Mouse (Mus musculus): Measurements from ENCODE around the gene Zbtb16.

The Zbtb16 gene

DNA sequence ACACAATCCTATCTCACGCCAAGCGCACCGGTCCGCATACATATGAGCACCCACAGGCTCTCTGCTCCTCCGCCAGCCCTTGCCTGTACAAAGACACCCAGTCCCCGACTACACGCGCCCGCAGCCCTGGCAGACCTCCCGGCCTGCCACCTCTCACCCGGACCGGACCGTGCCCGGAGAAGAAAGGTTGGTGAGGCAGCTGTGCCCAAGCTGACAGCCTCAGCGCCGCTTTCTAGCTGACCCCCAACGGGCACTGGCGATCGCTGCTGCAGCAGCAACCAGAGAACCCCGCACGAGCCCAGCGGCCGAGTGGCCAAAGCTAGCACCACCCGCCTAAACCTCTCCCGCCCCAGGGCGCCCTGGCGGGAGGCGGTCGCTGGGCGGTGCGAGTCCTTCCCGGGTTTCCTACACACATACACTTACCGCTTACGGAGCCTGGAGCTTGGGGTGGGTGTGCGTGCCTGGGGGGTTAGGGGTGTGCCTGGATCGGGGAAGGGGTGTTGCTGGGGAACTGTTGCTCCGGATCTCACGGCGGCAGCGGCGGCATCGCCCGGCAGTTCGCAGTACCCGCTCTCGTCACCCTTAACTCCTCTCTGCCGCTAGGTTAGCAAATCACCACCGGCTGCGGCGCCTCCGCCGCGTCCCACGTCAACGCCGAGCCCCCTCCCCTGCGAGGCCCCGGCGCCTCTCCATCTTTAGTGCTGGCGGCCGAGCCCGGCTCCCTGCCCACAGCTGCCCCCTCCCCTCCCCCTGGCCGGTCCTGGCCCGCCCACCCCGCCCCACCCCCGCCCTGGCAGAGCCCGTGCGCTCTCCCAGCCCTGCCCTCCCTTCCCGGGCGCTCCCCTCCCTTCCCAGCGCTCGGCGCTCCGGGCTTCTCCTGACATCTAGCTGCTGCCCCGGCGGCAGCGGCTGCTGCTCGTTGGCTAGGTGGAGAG, at the start of gene Zbtb16:
Gene Zbtb16 (minus strand): TSS at position 592 of the 935 bp plus-strand sequence.
- DNase-seq: peak; percentile 88 to 93

DNA sequence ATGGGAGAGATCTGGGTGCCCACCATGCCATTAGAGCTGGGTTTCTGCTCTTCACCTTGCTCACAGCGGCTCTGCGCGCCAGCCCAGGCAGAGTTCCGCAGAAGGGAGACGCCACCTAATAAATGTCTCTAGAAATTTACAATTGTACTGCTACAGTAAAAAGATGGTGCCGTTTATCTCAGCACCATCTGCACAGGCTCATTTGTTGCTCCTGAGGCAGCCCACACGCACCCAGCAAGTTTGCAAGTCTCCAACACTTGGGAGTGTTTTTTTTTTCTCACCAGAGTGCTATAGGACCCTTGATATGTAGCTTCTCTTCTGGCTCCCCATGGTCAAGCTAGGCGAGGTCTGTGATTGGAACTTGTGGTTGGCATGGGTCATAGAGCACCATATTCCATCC, 36.9 kb upstream of the Zbtb16 start:
- no peak for DNase-seq

DNA sequence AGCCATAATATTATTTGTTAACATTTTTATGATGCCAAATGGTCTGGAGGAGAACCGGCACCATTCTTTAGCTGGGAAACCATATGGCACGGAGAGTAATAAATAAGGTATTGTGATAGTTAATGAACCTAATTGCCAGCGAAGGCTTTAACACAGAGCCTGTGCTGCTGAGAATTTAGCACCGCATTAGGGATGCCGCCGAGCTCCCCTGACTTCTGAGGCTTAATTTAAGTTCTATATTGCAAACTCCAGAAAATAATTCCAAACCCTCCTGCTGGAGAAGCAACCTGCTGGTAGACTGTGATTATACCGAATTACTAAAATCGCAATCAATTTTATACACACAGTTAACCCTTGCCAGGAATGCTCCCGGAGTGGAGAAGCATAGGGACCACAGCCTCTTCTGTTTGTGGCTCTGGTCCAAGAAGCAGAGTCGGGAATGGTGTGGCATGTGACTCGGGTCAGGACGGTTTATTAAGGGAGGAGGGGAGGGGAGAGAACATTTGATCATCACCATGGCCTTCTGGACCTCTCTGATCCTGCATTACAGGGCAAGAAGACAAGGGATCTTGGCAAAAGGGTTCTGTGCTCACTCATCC, 30.6 kb upstream of the Zbtb16 start:
- DNase-seq: peak; percentile 24 to 42

DNA sequence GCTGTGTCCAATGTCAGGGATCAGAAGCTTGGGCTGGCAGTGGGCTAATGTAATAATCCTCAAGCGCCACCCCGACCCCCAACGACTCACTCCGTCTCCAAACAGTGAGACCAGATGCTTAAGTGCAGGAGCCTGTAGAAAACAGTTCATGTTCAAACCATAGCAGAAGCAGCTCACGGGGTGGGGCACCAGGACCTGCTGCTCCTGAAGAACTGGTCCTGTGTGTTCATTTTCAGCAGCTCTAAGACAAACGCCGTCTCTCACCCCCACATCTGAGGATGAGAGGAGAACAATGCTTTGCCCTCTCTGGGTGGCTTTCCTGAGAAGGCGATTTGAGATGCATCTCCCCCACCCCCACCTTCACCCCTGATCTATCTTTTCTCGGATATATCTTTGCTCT, 29.2 kb upstream of the Zbtb16 start:
- no peak for DNase-seq

DNA sequence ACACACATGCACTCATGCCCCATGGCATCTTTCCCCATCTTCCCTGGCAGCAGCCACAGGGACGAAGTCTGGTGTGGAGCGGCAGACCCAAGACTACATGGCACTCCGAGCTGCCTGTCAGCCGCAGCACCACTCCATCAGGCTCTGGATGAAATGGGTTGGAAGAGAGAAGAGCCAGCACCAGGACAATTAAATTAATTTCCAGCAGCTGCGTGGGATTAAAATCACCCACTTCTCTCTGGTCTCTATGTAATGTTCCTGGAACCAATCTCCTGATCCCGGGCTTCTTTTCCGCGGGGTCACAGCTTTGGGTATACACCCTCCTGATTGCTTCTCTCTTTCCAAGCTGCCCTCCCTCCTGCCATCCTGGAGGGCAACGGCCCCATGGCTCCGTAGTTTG, 25.5 kb upstream of the Zbtb16 start:
- peak in 1 of 2 experiments; percentile 14 for DNase-seq

DNA sequence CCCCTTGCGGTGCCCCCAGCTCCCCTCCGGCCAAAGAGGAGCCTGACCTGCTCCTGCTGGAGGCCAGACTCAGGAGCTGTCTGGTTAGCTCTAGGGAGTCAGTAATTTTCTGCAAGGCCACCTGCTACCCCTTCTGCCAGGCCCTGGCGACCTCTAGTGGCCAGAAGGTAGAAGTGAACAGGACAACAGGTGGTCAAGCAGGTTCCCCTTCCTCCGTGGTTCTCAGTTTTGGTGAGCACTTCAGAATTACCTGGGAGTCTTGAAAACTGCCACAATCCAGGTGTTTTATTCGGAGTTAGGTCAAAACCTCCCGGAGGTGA, 24.5 kb upstream of the Zbtb16 start:
- peak; percentile 84 to 90 for DNase-seq

DNA sequence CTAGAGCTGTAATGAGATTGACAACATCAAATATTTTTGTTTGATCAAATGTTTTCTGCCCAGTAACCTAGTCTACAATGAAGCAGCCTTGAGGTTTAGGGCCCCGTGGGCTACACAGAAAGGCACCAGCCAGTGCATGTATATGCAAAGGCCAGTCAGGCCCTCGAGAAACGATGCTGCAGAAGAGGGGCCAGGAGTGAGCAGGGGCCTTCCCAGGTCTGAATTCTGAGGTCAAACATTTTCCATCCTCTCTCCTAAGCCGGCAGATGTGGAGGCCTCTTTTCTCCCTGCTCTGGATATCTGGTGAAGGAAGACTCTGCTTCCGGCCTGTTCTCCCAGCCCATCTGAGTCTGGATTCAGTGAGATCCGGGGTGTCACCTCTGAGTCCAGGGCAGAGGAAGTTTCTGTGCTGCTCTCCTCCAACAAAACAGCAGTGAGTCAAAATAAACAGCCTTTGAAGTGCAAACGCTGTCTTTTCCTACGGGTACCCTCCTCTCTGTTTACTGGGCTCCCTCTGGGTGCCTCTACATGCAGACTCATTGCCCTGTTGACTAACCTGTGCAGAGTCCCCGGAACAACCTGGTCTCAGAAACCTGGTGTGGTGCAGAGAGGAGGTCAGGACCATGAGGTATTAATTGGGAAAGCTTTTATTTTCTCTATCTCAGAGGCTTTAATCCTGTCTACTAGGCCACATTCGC, 24.0 kb upstream of the Zbtb16 start:
- DNase-seq: no peak

DNA sequence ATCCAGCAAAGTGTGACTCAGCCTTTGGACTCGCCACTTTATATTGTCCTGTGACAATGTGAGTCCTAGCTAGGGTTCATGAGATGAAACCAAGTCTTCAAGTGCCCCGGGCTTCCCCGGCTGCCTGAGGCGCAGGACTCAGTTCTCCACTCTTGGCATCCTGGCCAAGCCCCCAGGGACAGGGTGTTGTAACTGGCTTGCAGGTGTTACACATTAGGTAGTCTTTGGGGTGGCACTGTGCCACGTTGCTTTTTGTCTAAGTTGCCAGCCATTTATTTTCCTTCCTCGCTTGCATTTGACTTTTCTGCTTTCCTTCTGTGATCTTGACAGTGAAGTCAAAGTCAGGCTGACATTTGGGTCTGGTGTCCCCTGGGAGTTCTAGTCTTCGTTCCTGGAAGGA, 21.9 kb upstream of the Zbtb16 start:
- no peak for DNase-seq

DNA sequence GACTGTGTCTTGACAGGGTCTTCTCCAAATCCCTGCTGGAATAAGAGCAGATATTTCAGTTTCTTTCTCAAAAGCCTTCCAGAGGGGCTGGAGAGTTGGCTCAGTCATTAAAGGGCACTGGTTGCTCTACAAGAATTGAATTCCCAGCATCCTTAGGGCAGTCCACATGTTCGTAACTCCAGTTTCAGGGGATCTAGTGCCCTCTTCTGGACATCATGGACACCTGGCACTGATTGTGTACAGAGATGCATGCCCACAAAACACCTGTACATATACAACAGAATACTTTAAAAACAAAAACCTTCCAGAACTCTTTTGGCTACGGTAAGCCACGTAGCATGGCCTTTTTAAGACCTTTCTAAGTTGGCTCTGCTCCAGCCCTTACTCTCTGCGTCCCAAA, 20.2 kb upstream of the Zbtb16 start:
- DNase-seq: no peak

DNA sequence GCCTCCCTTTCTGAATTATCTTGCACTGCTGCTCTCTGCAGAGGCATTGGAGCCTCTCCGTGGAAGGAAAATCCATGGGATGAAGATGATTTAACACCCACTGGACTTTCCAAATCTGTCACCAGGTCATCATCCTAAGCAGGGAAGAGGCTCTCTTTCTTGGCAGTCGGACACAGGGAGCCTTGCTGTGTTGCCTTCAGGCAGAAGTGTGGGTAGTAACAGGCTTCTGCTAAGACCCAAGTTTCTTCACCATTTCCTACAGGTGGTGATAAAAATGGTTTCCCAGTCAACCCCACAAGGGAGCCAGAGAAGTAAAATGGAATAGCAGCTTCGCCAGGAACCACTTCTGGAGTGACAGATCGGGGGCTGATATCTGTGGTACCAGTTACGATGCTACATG, 13.5 kb upstream of the Zbtb16 start:
- no peak for DNase-seq

DNA sequence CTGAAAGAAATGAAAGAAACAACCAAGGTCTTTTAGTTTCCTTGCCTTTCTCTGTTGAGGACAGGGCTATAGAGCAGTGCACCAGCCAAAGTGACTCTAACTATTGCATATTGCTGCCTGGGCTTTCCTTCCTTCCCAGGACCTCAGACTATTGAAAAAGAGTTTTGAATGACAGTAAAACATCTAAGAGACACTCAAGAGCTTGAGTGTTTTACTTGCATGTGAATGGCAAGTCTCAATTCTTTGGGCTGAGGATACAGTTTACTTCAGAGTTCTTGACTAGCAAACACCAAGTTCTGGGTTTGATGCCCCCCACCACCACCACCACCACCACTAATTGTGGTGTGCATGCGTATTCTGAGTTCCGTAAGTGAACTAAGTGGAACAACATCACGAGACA, 3.5 kb upstream of the Zbtb16 start:
- DNase-seq: no peak

DNA sequence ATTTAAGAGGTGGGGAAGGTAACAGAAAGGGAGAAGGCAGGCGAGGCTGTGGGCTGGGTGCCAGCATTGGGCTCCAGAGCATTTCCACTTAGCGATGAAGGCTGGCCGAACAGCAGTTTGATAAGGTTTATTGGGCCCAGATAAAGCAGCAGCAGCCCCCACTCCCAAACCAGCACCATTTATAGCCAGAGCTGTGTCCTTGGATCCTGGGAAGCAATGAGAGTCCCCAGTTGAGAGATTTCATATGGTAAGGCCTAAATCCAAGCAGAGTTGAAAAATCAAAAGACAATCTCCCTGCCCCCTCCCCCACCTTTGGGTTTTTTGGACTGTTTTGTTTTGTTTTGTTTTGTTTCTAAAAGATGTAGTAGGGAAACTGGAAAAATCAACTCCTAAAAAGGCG, 2.3 kb upstream of the Zbtb16 start:
- peak in 1 of 2 experiments; percentile 24 for DNase-seq

DNA sequence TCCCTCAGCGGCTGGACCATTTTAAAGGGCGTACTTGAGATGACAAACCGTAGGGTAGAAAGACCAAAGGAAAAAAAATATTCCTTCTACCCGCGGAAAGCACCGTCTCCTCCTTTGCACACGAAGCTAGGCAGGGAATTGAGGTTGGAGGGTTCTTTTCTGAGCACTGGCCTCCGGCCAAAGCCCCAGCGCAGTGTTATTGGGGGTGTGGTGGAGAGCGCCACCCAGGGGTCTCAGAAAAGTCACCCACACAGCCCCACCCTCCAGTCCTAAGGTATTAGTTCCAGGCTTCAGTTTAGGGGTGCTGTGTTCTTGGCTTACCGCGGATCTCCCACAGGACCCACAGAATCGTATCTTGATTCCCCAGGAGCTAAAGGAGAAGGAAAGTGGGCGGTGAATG, 1.2 kb upstream of the Zbtb16 start:
- peak; percentile 72 to 76 for DNase-seq

DNA sequence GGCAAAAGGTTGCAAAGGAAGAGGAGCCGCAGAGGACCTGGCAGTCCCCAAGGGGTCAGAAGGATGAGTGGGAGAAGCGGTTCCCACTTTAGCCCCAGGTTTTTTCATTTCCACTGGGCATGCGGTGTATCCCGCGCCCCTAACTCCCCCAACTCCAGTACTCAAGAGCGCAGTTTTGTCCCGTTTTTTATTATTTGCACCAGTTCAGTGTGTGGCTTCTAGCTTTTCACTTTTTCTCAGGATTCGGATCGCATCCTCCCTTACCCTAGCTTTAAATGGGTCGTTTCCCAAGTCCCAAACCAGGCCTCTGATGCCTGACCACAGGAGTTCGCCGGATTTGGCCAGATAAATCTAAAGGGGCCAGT, 526 bp upstream of the Zbtb16 start:
- peak in 1 of 2 experiments; percentile 33 for DNase-seq

DNA sequence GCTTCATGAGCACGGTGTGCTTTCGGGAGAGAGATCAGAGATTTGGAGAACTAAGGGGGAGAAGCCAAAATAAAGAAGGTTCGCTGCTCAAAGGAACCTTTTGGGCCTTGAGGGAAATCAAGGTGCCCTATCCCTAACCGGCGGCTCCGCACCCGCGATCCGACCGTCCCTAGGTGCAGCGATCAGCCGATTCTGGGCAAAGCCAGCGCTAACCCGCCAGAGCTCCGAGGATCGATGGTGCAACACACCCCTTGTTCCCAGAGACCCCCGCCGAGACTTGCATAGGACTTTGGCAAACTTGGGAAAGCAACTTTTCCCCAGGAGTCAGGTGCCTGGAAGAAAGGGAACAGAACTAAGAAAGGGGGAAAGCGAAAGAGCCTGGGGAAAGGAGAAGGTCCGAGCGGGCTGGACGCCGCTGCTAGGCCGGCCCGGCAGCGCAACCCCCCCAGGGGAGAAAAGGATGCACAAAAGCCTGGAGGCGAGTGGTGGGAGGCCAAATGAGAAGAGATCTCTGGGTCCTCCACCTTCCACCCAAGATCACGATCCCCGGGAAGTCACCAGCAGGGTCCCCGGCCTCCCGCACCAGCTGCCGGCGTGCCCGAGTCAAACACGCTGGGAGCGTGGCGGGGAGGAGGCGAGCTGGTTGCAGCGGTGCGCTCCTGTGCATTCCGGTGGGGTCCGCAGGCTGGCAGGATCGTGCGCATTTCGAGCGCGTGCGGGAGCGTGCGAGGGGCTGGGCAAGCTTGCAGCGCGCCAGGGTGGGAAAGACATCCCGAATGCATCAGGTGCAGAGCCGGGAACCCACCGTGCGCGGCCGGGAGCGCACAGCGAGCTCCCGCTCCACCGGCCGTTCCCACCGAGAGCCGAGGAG, 1.2 kb downstream of the Zbtb16 start:
- peak; percentile 48 to 52 for DNase-seq

DNA sequence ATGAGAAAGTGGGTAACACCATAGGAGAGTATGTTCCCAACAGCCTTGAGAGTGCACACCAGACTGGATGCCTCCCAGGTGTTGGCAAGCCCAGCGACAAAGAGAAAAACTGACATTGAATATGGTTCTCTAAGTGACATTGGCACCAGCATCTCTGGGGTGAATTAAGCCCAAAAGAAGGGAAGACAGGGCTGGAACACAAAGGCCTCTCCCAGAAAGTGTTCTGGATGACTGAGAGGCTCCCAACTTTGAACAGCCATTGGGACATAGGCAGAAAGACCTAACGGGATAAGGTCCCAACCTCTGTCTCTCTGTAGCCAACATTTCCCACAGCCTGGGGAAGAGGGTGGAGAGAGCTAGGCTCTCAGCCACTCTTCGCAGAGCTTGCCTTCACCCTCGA, 2.0 kb downstream of the Zbtb16 start:
- DNase-seq: no peak

DNA sequence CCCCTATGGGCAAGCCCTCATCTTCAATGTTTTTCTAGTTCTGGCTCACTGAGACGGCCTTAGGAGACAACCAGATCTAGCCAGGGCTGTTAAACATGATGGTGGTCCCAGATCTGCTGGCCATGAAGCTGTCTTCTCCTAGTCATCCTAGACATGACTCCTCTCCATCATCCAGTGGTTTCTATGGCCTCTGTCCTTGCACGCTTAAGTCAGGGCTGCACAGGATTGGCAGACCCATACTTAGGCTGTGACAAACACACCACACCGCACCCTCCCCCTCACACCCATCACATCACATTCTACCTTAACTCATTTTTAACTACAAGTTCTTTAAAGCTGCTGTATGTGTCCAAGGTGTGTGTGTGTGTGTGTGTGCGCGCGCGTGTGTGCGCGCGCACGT, 2.5 kb downstream of the Zbtb16 start:
- no peak for DNase-seq

DNA sequence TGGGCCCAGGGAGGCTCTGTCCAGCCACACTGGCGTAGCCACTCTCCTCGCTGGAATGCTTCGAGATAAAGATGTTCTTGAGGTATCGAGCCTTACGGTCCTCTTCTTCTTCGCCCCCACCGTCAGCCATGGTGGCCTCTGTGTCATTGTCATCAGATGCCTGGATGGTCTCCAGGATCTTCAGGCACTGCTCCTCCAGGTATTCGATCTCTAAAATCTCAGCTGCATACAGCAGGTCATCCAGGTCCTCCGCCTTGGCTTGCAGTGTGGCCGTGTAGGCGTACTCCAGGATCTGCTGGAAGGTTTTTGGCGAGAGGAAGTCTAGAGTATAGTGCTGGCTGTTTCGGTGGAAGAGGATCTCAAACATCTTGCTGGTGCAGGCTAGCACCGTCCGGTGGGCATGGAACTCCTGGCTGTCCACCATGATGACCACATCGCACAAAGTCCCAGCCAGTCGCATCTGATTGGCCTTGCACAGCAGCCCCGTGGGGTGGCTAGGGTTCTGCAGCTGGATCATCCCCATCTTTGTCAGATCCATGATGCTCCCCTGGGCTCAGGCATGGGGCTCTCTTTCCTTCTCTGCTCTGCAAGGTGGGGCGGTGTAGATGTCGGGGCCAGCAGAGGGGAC, 3.4 kb downstream of the Zbtb16 start:
- DNase-seq: no peak

DNA sequence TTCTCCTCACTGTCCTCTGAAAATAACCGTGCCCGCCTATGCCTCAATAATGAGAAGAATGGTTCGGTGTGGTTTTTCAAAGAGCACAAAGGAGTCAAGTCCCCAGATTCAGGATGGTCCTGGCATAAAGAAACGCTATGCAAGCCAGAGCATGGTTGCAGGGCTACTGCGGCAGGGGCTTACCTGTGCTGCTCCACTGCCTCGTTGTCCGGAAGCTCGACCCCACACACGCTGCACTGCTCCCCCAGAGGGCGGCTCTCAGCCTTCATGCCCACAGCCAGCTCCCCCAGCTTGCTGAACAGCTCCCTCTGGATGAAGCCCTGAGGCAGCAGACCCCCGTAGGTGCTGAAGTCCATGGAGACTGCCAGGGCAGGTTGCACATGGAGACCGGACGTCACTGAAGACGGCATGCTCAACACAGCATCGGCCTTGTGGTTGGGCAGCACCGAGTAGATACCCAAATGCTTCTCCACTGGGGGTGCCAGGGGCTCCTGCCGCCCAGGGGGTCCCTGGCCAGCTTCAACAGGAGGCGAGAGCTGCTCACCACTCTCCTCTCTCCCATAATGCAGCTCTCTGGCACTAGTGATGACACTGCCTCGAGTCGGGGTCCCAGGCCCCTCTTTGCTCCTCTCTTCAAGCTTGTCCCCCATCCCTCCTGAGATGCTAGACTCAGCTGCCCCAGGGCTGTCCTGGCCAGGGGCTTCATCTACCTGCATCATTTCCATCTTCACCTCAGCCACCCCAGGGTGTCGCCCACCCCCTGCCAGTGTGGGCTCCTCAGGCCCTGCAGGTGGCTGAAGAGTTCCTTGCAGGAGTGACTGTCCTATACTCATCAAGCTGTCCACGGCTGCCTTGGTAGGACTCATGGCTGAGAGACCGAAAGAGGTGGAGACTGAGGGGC, 4.2 kb downstream of the Zbtb16 start:
- DNase-seq: no peak

DNA sequence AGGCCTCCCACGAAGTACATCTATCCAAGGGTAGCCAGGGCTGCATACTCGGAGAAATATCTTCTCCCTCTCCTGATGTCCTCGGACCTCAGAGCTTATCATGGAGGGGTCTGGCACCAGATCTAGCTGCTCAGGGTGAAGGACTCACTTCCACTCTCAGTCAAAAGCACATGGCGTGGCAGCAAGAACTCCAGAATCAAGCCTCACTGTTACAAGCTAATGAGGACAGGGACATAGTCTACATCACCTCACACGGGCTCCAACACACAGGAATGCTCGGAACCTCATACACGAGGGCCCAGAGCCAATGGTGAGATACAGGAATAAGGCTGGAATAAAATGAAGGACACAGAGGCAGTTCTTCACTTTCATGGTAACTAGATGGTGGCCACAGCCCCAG, 7.2 kb downstream of the Zbtb16 start:
- no peak for DNase-seq

DNA sequence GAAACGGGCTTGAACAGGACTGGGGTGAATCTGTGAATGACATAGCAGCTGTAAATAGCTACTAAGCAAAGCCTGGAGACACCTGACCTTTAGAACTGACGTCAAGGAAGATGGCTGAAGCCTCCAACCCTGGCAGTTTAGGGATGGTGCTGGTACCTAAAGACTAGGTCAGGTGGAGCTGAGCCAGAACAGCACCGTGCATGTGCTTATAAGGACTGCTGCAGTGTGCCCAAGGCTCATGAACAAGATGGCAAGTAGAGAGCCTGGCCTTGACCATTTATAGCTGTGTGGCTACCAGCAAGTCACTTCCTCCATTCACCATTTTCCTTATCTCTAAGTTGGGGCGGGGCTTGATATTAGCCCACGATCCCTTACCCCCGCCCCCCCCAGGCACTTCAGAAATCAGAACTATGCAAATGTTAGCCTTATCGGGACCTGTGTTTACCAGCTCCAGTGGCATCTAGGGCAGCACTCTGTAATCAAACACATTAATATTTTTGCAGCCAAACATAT, 9.6 kb downstream of the Zbtb16 start:
- no peak for DNase-seq

Data from cerebellum, postnatal 10 days (tissue).